Mouse (Mus musculus): ENCODE results near the gene Atf1.
"Not testable (repeated sequence)": the region's sequence is repeated elsewhere in the genome, so short reads cannot be mapped to it uniquely, and the experiment has no call there.

GRCm38 (mm10) chr15:100273791-100274308 lies 46.2 kb downstream of the Atf1 start:
- TF ChIP-seq POLR2A (IDR thresholded peaks at IDR 0.05; ENCODE audit: control insufficient read depth, low read depth, low read length); CTCF (IDR thresholded peaks at IDR 0.05; ENCODE audit: control insufficient read depth, insufficient read depth, insufficient replicate concordance, low read depth, low read length): not testable (repeated sequence)
